Mouse (Mus musculus) embryonic stem cell, embryonic (primary cell): ENCODE results near the gene Mdm2.

Source experiments
- CTCF ChIA-PET, 4 experiments: fragments of 300-600 bp in 2 of 4; fragments of 350-600 bp in 2 of 4; sonication (Branson Sonifier 250); formaldehyde crosslinking; loops; one replicate each; lab custom pipeline; 2022; ENCODE audit warnings: inconsistent platforms in 2 of 4; lab: Charles Lee
- POLR2A ChIA-PET, 4 experiments: fragments of 300-600 bp in 2 of 4; fragments of 350-600 bp in 2 of 4; sonication (Branson Sonifier 250); formaldehyde crosslinking; loops; one replicate each; lab custom pipeline; 2022; ENCODE audit warnings: antibody characterized with exemption in 4 of 4, inconsistent platforms in 1 of 4; lab: Charles Lee

Mdm2 gene

DNA sequence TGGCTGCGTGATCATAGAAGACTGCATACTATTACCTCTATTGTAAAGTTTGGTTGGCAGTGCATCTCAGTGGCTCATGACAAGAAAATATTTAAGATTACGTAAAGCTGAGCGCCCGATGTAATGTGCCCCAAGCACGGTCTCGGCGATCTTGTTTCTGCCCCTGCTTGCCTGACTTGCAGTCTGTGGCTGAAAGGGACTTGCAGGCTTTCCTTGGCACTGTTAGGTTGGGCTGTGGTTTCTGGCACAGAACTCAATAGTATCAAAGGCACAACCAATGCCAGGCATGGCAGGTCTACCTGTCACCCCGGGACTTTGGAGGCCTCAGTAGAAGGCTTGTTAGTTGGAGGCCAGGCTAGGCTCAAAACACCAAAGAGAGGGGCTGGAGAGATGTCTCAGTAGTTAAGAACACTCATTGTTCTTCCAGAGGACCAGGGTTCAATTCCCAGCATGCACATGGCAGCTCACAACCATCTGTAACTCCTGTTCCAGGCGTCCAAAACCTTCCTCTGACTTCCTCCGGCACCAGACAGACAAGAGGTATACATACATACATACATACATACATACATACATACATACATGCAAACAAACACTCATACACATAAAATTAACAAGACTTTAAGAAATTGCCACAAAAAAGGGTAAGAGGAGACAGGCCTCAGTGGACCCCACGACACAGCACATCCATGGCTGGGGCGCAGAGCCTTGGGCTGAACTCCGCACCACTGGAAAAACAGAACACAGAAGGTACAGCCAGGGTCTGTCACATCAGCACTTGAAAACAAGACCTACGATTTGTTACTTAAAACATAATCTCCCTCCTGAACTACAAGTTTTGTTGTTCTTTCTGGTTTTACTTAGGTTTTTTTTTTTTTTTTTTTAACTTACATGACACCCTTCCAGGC lies 51.8 kb downstream of the Mdm2 start:
- CTCF ChIA-PET, result interaction anchor here in 2 of 4 experiments (0.6 to 0.9 kb wide), 2 partner anchors 435 to 1358 kb away, joined by 3 read pairs; no protein-coding TSS in a partner anchor
- POLR2A ChIA-PET, result interaction anchor here in 1 of 4 experiments (1.3 kb wide), 1 partner anchor 57 kb away, joined by 4 read pairs; no protein-coding TSS in a partner anchor

DNA sequence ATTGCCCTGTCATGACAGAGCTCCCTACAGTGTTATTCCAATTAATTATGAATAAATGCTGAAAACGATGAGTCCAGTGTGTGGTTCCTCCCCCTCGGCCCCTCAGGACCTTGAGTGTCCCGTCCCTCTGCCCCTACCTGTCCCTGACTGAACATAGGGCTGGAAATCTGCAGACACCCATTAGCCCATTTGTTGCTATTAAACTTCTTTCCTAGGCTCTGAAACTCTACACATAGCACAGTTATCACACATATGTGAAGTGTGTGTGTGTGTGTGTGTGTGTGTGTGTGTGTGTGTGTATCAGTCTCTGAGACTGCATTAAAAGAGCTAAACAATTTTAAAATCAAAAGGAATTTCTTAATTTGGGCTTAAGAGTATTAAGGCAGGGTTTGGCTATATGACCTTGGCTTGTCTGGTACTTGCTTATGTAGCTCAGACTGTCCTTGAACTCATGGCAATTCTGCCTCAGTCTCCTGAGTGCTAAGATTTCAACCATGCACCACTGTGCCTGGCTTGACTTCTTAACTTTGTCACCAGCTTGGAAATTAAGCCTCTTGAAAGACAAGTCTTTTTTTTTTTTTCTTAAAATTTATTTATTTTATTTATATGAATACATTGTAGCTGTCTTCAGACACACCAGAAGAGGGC lies 52.8 kb downstream of the Mdm2 start:
- CTCF ChIA-PET, result interaction anchor here in 2 of 4 experiments (0.7 to 0.9 kb wide), 3 partner anchors 24 to 1357 kb away, joined by 3 to 5 read pairs (median 3); no protein-coding TSS in a partner anchor
- POLR2A ChIA-PET, result interaction anchor here in 2 of 4 experiments (0.7 to 1.3 kb wide), 2 partner anchors 44 to 56 kb away, joined by 3 to 4 read pairs; no protein-coding TSS in a partner anchor

DNA sequence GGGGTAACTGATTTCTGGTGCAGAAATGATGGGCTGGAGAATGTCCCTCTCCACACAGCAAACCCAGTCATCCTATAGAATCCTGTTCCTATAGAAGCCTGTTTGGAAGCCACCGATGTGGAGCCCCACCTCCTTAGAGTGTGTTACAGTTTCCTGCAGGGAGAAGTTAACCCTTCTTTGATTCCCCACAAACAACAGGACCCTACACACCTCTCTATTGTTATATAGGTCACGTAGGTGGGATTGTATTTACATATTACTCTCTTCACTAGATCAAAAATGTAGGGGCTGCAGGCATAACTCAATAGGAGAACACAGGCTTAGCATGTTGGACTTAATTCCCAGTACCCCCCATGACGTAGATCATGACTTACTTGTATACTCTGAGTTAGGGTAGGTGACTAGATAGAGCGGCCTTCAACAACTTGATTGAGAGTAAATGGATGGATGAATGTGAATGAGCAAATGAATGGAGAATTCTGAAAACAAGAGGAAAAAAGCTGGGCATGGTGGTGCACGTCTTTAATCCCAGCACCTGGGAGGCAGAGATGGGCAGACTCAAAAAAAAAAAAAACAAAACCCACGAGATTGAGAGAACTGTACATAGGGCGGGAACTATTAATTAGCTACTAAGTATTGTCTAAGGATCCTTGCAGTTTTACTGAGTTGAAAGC lies 53.4 kb downstream of the Mdm2 start:
- ChIA-PET CTCF (interaction anchor here in 3 of 4 experiments (0.7 kb wide), 3 partner anchors 23 to 719 kb away, joined by 3 to 5 read pairs (median 5); no protein-coding TSS in a partner anchor), POLR2A (interaction anchor here in 1 of 4 experiments (0.6 to 0.7 kb wide), 2 partner anchors 45 to 169 kb away, joined by 3 to 7 read pairs; no protein-coding TSS in a partner anchor)

DNA sequence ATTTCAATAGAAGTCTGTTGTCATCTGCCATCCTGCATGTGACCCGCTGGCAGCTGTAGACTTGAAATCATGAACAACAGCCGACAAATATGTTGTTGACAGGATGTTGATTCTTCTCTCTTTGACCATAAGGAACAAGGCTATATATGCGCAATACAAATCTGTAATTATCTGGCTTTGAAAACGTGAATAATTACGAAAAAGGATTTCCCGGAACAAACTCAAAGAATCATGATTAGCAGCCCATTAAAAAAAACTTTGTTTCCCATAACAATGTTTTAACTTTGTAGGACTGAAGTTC lies 53.9 kb downstream of the Mdm2 start:
- ChIA-PET CTCF (interaction anchor here in 1 of 4 experiments (0.7 kb wide), 1 partner anchor 96 kb away, joined by 5 read pairs; no protein-coding TSS in a partner anchor), POLR2A (interaction anchor here in 2 of 4 experiments (0.6 kb wide), 2 partner anchors 170 to 227 kb away, joined by 5 to 7 read pairs; no protein-coding TSS in a partner anchor)

DNA sequence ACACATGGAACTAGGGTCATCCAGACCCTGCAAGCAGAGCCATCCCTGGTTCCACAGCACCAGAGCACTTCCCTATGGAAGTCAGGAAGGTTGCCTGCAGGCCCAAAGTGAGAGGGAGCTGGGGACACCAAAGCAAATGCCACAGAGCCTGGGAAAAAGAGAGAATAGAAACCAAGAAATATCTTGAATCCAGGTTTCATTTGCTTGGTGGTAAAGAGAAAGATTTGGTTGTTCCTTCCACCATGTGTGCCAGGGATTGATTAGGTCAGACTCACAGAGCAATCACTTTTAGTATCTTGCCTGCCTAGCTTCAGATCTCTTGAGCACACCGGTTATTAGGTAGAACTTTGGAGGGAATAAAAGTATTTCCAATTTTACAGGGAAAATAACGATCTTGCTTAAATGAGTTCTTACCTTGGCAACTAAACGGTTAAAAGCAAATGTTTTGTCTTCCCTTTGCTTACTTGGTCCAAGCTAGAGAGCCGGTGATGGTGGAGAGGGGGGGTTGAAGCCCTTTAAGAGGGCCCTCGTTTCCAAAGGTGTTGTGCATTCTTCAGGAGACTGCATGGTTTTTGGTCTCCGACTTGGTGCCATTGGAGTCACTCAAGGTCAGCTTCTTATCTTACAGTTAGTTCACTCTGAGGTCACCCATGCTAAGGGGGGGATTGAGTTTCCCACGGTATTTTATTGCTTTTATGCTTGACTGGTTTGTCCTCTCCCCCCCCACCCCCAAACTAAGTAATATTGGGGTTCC lies 54.5 kb downstream of the Mdm2 start:
- CTCF ChIA-PET, result interaction anchor here in 1 of 4 experiments (0.7 kb wide), 1 partner anchor 96 kb away, joined by 5 read pairs; no protein-coding TSS in a partner anchor
- POLR2A ChIA-PET, result interaction anchor here in 2 of 4 experiments (0.6 kb wide), 2 partner anchors 170 to 228 kb away, joined by 5 to 7 read pairs; no protein-coding TSS in a partner anchor

DNA sequence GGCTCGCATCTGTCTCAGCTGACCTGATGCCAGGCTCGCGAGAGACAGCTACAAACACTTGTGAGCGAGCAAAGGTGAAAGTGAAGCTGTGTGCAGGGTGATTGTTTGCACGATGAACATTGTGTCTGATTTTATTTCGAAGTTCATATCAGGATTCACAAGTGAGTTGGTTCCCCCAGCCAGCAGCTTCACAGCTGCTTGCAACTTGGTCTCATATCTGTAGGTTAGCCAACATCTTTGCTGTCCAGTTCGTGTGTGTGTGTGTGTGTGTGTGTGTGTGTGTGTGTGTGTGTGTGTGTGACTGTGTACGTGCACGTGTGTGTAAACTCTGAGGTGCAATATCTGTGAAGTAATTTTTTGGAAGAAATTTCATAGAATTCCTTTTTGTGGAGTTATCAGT lies 55.1 kb downstream of the Mdm2 start:
- ChIA-PET POLR2A (no interaction called here), CTCF (interaction anchor here in 1 of 4 experiments (0.7 kb wide), 1 partner anchor 41 kb away, joined by 3 read pairs; no protein-coding TSS in a partner anchor)

DNA sequence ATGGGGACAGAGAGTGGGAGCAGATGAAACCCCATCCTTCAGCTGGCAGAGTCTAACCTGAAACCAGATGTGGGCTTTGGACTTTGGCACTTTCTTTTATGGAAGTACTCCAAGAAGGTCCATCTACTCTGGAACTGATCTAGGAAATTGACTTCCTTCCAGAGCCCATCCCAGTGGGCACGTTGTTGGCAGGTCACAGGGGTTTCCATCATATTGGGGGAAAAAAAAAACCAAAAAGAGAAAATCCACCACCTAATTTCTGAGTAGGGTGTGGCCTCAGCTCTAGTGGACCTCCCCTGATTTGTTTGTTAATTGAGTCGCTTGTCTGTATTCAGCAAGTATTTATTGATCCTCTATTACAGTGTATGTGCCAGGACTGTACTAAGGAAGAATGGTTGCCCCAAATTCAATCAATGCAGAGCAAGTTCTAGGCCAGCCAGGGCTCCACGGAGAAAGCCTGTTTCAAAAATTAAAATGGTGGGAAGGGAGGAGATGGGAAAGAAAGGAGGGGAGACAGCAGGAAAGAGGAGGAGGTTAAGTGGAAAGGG lies 55.9 kb downstream of the Mdm2 start:
- CTCF ChIA-PET, result interaction anchor here in 2 of 4 experiments (0.5 to 0.7 kb wide), 2 partner anchors 40 to 1359 kb away, joined by 3 read pairs; no protein-coding TSS in a partner anchor
- POLR2A ChIA-PET, result no interaction called here

DNA sequence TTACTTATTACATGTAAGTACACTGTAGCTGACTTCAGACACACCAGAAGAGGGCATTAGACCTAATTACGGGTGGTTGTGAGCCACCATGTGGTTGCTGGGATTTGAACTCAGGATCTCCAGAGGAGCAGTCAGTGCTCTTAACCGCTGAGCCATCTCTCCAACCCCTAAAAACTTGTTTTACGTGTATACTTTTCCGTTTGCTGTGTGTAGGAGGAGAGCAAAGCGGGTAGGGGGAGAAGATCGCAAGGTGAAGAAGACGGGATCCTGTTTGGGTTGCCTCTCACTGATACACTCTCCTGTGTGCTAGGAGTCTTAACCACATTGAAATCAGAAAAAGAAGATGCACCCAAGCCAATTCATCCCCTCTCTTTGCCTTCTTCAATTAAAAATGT lies 56.8 kb downstream of the Mdm2 start:
- CTCF ChIA-PET, result interaction anchor here in 1 of 4 experiments (0.5 kb wide), 1 partner anchor 1358 kb away, joined by 3 read pairs; no protein-coding TSS in a partner anchor
- POLR2A ChIA-PET, result no interaction called here

DNA sequence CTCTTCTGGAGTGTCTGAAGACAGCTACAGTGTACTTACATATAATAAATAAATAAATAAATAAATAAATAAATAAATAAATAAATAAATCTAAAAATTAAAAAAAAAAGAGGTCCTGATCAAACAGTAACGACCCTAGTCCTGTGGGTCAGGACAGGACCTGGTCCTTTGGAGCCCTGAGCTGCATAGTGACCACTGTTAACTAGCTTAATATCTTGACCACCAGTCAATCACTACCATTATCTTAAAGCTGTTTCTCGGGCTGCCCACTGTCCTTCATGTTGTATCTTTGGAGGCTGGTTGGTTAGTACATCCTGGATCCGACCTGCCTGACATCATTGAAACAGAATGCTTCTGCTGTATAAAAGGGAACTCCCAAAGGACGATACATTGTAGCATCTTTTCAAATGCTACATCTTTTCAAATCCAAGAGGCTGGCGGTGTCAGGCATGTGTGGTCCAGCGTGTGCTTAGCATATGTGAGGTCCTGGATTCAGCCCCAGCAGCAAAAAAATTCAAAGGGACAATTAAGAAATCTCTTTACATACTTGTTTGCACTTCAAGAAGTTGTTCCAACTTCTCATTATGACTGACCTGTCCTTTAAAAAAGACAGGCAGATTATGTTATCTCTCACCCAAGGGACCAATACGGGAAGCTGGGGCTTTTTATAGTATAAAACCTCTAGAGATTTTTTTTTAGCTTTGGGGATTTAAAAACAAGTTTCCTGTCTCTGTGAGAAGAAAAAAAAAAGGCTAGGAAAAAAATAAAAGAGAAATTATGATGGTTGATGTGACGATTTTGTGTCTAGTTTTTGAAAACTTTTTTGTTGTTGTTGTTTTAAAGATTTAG lies 57.4 kb downstream of the Mdm2 start:
- ChIA-PET POLR2A (interaction anchor here in 1 of 4 experiments (0.7 kb wide), 1 partner anchor 26 kb away, joined by 3 read pairs; no protein-coding TSS in a partner anchor), CTCF (no interaction called here)

DNA sequence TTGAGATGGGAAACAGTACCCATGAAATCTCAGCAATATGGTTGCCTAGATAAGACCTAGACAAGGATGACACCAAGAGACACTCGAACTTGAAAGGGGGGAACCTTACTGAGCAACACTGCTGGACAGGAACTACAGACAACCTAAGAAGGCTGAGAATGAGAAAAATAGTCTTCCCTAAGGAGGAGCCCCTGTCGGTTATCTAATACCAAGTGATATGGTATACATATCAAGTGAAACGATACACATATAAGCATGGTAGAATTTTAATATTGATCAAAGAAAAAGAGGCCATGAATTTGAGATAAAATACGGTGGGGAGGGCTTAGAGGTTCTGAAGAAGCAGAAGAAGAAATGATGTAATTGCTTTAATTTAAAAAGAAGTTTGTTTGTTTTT lies 58.2 kb downstream of the Mdm2 start:
- ChIA-PET CTCF (no interaction called here), POLR2A (interaction anchor here in 1 of 4 experiments (1.3 kb wide), 1 partner anchor 11 kb away, joined by 3 read pairs; no protein-coding TSS in a partner anchor)

DNA sequence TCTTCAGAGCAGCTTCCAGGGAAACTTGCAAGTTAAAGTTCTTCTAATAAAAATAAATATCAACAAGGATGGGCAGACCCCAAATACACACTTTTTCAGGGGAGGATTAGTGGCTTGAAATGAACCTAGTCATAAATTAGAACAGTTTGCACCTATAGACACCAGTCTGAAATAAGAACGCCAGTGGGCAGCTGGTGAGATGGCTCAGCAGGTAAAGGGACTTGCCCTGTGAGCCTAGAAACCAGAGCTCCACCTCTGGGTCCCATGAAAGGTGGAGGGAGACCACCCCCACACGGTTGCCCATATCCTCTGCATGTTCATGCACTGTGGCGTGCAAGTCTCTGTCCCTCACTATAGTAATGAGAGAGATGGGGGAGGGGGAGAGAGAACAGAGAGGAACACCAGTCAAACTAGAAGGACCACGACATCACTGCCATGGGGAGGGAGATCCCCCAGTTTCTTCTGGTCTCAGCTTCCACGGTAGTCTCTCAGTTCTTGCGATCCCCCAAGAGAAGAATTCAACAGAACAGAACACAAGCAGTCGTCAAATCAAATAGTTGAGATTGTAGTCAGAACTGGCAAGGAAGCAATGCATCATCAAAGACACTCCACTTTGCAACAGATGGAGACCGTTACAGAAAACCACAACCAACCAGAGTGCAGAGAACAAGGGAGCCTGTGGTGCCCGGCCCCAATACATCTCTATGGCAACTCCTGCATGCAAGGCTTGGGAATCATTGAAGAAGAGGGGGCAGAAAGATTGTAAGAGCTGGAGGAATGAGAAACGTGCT lies 58.8 kb downstream of the Mdm2 start:
- ChIA-PET CTCF (interaction anchor here in 1 of 4 experiments (0.6 kb wide), 1 partner anchor 79 kb away, joined by 4 read pairs; no protein-coding TSS in a partner anchor), POLR2A (interaction anchor here in 1 of 4 experiments (1.3 kb wide), 1 partner anchor 11 kb away, joined by 3 read pairs; no protein-coding TSS in a partner anchor)

DNA sequence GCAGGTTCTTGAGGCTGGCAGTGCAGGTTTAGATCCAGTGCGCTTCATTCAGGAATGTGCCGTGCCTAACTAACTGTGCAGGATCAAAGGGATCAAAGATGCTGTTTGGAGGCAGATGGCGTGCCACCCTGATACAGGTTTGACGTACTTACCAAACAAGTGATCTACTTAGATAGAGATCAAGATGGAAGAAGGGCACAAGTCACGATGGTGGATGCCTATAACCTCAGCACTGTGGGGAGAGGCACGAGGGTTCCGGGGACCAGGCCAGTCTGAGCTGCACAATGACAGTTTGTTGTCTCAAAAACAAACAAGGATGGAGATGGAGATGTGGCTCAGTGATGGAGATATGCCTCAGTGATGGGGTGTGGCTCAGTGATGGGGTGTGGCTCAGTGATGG lies 59.8 kb downstream of the Mdm2 start:
- CTCF ChIA-PET, result interaction anchor here in 1 of 4 experiments (0.5 to 0.7 kb wide), 2 partner anchors 14 to 62 kb away, joined by 3 read pairs; no protein-coding TSS in a partner anchor
- POLR2A ChIA-PET, result interaction anchor here in 1 of 4 experiments (0.6 kb wide), 1 partner anchor 742 kb away, joined by 4 read pairs; no protein-coding TSS in a partner anchor

DNA sequence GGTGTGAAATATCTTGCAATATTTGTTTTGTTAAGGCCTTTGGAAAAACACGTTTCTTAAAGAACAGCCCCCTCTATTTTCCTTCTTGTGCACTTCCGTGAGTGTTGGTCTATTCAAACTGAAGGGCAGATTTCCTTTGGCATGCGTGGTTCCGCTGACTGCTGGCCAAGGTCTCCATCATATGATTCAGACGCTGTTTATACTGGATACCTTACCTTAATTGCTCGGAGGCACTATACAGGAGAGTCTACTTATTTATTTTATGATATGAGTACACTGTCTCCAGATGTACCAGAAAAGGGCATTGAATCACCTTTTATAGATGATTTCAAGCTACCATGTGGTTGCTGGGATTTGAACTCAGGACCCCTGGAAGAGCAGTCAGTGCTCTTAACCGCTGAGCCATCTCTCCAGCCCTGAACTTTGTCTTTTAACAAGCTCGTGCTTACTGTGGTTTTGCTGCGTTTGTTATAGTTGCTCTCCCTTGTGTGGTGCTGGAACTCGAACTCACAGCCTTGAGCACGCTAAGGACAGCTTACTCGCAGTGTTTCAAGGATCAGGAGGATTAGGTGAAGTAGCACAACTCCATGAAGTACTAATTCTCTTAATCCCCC lies 60.4 kb downstream of the Mdm2 start:
- CTCF ChIA-PET, result interaction anchor here in 1 of 4 experiments (0.7 kb wide), 1 partner anchor 63 kb away, joined by 3 read pairs; no protein-coding TSS in a partner anchor
- POLR2A ChIA-PET, result interaction anchor here in 2 of 4 experiments (0.6 kb wide), 2 partner anchors 16 to 742 kb away, joined by 3 to 4 read pairs; no protein-coding TSS in a partner anchor

DNA sequence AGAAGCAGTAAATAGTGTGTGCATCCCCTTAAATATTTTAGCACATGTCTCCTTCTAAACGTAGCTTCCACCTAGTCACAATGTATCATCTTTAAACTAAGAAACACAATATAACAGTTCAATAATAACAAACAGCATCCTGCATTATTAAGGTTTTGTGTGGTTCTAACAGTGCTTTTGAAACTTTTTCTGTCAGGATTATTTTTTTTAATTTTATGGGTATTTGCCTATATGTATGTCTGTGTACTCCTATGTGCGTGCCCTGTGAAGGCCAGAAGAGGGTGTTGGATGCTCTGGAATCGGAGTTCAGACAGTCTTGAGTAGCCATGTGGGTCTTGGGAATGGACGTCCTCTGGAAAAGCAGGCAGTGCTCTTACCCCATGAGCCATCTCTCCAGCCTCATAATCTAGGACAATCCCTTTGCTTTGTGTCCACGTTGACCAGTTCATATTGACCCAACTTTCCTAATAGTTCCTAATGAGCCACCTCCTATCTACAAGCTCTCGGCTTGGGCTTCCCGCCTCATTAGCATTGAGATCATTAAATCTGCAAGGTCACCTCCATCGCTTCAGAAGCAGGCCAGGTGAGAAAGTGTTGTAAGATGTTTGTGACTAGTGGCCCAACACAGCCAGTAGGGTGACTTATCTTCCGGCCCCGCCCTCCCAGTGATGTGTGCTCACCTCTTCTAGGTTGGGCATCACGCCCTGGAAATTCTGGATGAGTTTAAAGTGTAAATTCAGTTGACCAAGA lies 61.1 kb downstream of the Mdm2 start:
- CTCF ChIA-PET, result interaction anchor here in 1 of 4 experiments (0.8 kb wide), 1 partner anchor 12 kb away, joined by 3 read pairs; no protein-coding TSS in a partner anchor

More for the DNA sequence above, 61.1 kb downstream of the Mdm2 start:
- POLR2A ChIA-PET, result interaction anchor here in 3 of 4 experiments (0.6 to 1.3 kb wide), 6 partner anchors 10 to 35 kb away, joined by 3 to 5 read pairs (median 4); no protein-coding TSS in a partner anchor
